Mouse (Mus musculus) lung, postnatal 0 days (tissue): ENCODE measurements around the gene Kdm3a. TPM values are rescaled to one million over a fixed set of nuclear protein-coding genes. Genes with fewer than 3 reads are reported as not detected.

ENCODE experiments used
- ATAC-seq: fragments of 200-750 bp; cut with Nextera tagmentation; 2 replicates; pipeline ENCODE4 v1.8.0; 2017; ENCODE audit warnings: moderate library complexity
- DNase-seq: peaks from one replicate; pipeline ENCODE4 v3.0.0-alpha.2; 2016; ENCODE audit warnings: low spot score
- H3K27ac ChIP-seq: fragments of 300-500 bp; sonication (generic); 2 replicates; pipeline ENCODE4 v1.5.1; 2014; ENCODE audit warnings: antibody characterized with exemption, mild to moderate bottlenecking, low read length, mixed read lengths
- H3K27me3 ChIP-seq: fragments of 300-500 bp; sonication (generic); replicated peaks from 2 replicates; pipeline ENCODE4 v1.6.1; 2014; ENCODE audit warnings: low read length, mixed read lengths; ENCODE audit not compliant: insufficient read depth
- H3K36me3 ChIP-seq: fragments of 300-500 bp; sonication (generic); 2 replicates; pipeline ENCODE4 v1.6.1; 2014; ENCODE audit warnings: low read length, mixed read lengths; ENCODE audit not compliant: insufficient read depth
- H3K4me1 ChIP-seq: fragments of 300-500 bp; sonication (generic); 2 replicates; pipeline ENCODE4 v1.6.1; 2014; ENCODE audit warnings: antibody characterized with exemption, low read depth, low read length, mixed read lengths; ENCODE audit not compliant: insufficient read depth
- H3K4me2 ChIP-seq: fragments of 300-500 bp; sonication (generic); replicated peaks from 2 replicates; pipeline ENCODE4 v1.6.1; 2014; ENCODE audit warnings: low read depth, mild to moderate bottlenecking, low read length, moderate library complexity, mixed read lengths
- H3K4me3 ChIP-seq: fragments of 300-500 bp; sonication (generic); 2 replicates; pipeline ENCODE4 v1.5.1; 2014; ENCODE audit warnings: low read depth, low read length
- H3K9ac ChIP-seq: fragments of 300-500 bp; sonication (generic); replicated peaks from 2 replicates; pipeline ENCODE4 v1.6.1; 2014; ENCODE audit warnings: low read depth, mild to moderate bottlenecking
- H3K9me3 ChIP-seq: fragments of 300-500 bp; sonication (generic); 2 replicates; pipeline ENCODE4 v1.6.1; 2016; ENCODE audit warnings: low read length, mixed read lengths
- CTCF ChIP-seq: IDR thresholded peaks from 2 replicates; pipeline ENCODE4 v1.5.1; 2016; ENCODE audit warnings: antibody characterized with exemption, mild to moderate bottlenecking
- EP300 ChIP-seq: IDR thresholded peaks from 2 replicates; pipeline ENCODE4 v1.6.1; 2016; ENCODE audit warnings: antibody characterized with exemption, mild to moderate bottlenecking, control low read depth
- WGBS: fragments of 180-500 bp; shearing (Covaris S2); extraction: QIAGEN DNeasy Blood & Tissue Kit; methylation state at CpG from one replicate; pipeline ENCODE4 v1.1.7; 2014; 5-methylcytosine and 5-hydroxymethylcytosine counted together
- polyA plus RNA-seq: library from polyadenylated mRNA; unstranded; fragments of >200 nt; fragmentation: Nextera tagmentation; extraction: Ambion mirVana; gene quantifications from 2 replicates; pipeline ENCODE4 v1.2.1, GENCODE M21; 2015

The Kdm3a gene
- polyA plus RNA-seq, 1 experiment from 2014 or later = 23.8 TPM

GRCm38 (mm10) chr6:71607756-71608155 is 25.0 kb downstream of the Kdm3a start:
- Histone ChIP-seq H3K27ac (no peak overlapping the region), H3K36me3 (peaks cover 44% of the 10 kb centered on the region; the same call in 1 of the 2 replicates), H3K9me3 (no peaks in the 10 kb centered on the region), H3K9ac (no peak overlapping the region), H3K4me1 (no peaks in the 10 kb centered on the region), H3K4me3 (no peak overlapping the region), H3K4me2 (no peak overlapping the region), H3K27me3 (no peaks in the 10 kb centered on the region)
- DNase-seq (no peak), ATAC-seq (no peak)
- no peak for TF ChIP-seq EP300
- TF ChIP-seq CTCF = no peak
- WGBS = 95% methylated on average over 3 of the region's 3 CpGs

DNA sequence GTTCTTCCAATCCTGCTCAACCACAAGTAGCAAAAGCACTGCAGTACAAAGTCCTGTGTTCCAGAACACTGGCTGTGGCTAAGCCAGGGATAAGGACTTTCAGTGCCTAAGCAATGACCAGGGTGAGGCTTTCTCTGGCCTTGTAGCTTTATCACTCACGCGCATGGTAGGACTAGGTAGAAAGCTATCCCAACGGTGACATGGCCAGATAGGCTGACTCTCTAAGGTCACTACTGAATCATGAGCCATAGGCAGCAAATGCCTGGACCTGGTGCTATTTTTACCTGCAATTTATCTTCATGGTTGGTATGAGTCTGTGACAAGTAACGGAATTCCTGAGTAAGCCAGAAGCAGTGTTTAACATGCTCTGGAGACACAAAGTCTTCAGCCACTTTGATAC is 42.6 kb downstream of the Kdm3a start:
- ATAC-seq (no peak), DNase-seq (no peak)
- no peak for TF ChIP-seq EP300
- no peak for TF ChIP-seq CTCF
- 88% methylated on average over 4 of the region's 4 CpGs for WGBS
- Histone ChIP-seq H3K9ac (no peak overlapping the region), H3K27me3 (no peaks in the 10 kb centered on the region), H3K4me3 (no peak overlapping the region), H3K27ac (no peak overlapping the region), H3K9me3 (no peaks in the 10 kb centered on the region), H3K4me2 (no peak overlapping the region), H3K36me3 (peaks cover 48% of the 10 kb centered on the region), H3K4me1 (no peaks in the 10 kb centered on the region)

GRCm38 (mm10) chr6:71589401-71589800 is 43.4 kb downstream of the Kdm3a start:
- no peak for ATAC-seq
- 86% methylated on average over 1 of the region's 1 CpGs for WGBS
- no peak overlapping the region for H3K4me2 ChIP-seq

GRCm38 (mm10) chr6:71583198-71583597 is 49.6 kb downstream of the Kdm3a start:
- H3K9ac ChIP-seq = no peak overlapping the region
- ATAC-seq (no peak), DNase-seq (no peak)
- no peak overlapping the region for H3K4me2 ChIP-seq
- H3K9me3 ChIP-seq = no peaks in the 10 kb centered on the region
- no peak overlapping the region for H3K4me3 ChIP-seq
- H3K27me3 ChIP-seq = no peaks in the 10 kb centered on the region
- peaks cover 6% of the 10 kb centered on the region for H3K36me3 ChIP-seq
- TF ChIP-seq CTCF = no peak
- no peak for TF ChIP-seq EP300
- no peaks in the 10 kb centered on the region for H3K4me1 ChIP-seq
- 77% methylated on average over 4 of the region's 4 CpGs for WGBS
- no peak overlapping the region for H3K27ac ChIP-seq

More at GRCm38 (mm10) chr6:71589401-71589800, 43.4 kb downstream of the Kdm3a start:
- no peaks in the 10 kb centered on the region for H3K4me1 ChIP-seq
- peaks cover 44% of the 10 kb centered on the region for H3K36me3 ChIP-seq
- no peaks in the 10 kb centered on the region for H3K27me3 ChIP-seq
- DNase-seq = no peak
- no peak for TF ChIP-seq EP300
- TF ChIP-seq CTCF = no peak
- H3K9me3 ChIP-seq = no peaks in the 10 kb centered on the region
- no peak overlapping the region for H3K4me3 ChIP-seq
- no peak overlapping the region for H3K27ac ChIP-seq
- no peak overlapping the region for H3K9ac ChIP-seq

- no peaks in the 10 kb centered on the region for H3K4me1 ChIP-seq
- H3K4me2 ChIP-seq = no peak overlapping the region
- H3K4me3 ChIP-seq = no peak overlapping the region
- no peaks in the 10 kb centered on the region for H3K9me3 ChIP-seq
- no peak for TF ChIP-seq EP300
- TF ChIP-seq CTCF = no peak
- no peaks in the 10 kb centered on the region for H3K27me3 ChIP-seq
- H3K9ac ChIP-seq = no peak overlapping the region
- H3K27ac ChIP-seq = no peak overlapping the region
- peaks cover 6% of the 10 kb centered on the region; the same call in 1 of the 2 replicates for H3K36me3 ChIP-seq
- 94% methylated on average over 11 of the region's 11 CpGs for WGBS
- DNase-seq (no peak), ATAC-seq (no peak)
Measured at GRCm38 (mm10) chr6:71579478-71579877, 53.3 kb downstream of the Kdm3a start.

GRCm38 (mm10) chr6:71575359-71575758 is 57.4 kb downstream of the Kdm3a start:
- Histone ChIP-seq H3K9ac (no peak overlapping the region), H3K4me2 (no peak overlapping the region), H3K4me1 (no peaks in the 10 kb centered on the region), H3K36me3 (no peaks in the 10 kb centered on the region; the same call in 1 of the 2 replicates), H3K4me3 (no peak overlapping the region), H3K9me3 (no peaks in the 10 kb centered on the region), H3K27ac (no peak overlapping the region), H3K27me3 (no peaks in the 10 kb centered on the region)
- ATAC-seq = no peak
- 91% methylated on average over 1 of the region's 1 CpGs for WGBS
- no peak for TF ChIP-seq EP300
- no peak for TF ChIP-seq CTCF
- no peak for DNase-seq

DNA sequence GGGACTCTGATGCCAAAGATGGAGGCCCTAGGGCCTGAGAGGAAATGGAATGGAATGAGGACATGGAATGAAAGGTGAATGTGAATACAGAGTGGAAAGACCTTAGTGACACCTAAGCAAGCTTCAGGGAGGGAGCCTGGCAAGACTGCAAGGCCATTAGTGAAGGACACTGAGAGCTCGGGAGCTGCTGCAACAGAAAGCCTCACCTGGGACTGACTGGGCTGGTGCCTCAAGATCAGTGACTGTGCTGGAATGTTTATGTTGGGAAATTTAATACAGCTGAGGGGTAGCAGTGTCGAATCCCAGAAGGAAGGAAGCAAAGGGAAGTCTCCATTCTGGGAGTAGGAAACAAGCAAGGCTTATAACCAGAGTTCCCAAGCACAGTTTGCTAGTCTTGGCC is 63.8 kb downstream of the Kdm3a start:
- Histone ChIP-seq H3K27ac (no peak overlapping the region), H3K4me3 (no peak overlapping the region), H3K27me3 (no peaks in the 10 kb centered on the region), H3K9ac (no peak overlapping the region), H3K36me3 (no peaks in the 10 kb centered on the region; the same call in 1 of the 2 replicates), H3K9me3 (no peaks in the 10 kb centered on the region), H3K4me2 (no peak overlapping the region), H3K4me1 (no peaks in the 10 kb centered on the region)
- 42% methylated on average over 2 of the region's 2 CpGs for WGBS
- ATAC-seq (no peak), DNase-seq (no peak)
- no peak for TF ChIP-seq EP300
- no peak for TF ChIP-seq CTCF
